Mouse (Mus musculus): ENCODE data around the gene Scn7a. TPM values are rescaled to one million over a fixed set of nuclear protein-coding genes. Genes with fewer than 3 reads are reported as not detected.

The Scn7a gene
- polyA plus RNA-seq, 1 experiment, result 1.9 TPM

DNA sequence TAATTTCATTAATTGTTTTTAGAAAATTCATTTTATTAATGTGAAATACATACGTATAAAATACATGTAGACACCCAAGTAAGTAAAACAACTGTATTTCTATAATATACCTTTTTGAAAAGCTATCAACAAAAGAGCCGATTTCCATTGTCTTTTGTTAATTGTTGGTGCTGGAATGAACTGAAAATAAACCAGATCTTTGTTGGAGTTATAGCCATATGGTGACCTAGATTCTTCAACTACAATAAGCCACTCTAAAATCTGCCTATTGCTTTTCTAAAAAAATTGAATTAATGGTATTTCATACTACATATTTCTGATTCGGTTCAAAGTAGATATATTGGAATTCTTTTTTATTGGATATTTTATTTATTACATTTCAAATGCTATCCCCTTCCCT is 56.7 kb downstream of the Scn7a start:
- peaks cover 2% of the 10 kb centered on the region; the same call in 1 of the 2 replicates for H3K4me1 ChIP-seq (ENCODE audit: control insufficient read depth, insufficient read depth, low read length)
- H3K27ac ChIP-seq (ENCODE audit: insufficient read depth, low read length), result no peak overlapping the region
- TF ChIP-seq CTCF (IDR thresholded peaks at IDR 0.05; ENCODE audit: borderline replicate concordance, insufficient read depth, low read length) (no peak), POLR2A (IDR thresholded peaks at IDR 0.05; ENCODE audit: low read depth, low read length) (no peak)
- H3K4me3 ChIP-seq (ENCODE audit: insufficient read depth, low read length), result no peak overlapping the region

DNA sequence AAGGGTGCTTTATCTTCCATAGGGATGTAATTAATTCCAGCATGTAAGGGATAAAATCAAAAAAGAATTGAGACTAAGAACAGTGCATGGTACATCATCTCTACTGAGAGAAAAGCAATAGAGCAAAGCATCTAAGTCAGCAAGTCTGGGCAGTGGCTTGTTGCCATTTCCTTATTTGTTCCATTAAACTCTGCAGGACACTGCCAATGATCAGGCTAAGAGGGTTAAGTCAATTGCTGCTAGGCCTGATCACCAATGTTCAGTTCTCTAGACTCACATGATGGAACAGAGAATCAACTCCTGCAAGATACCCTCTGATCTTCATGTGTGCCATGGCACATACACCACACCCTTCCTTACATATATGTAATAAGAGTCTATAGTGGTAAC is 57.1 kb downstream of the Scn7a start:
- Histone ChIP-seq H3K27ac (ENCODE audit: insufficient read depth, low read length) (peak overlapping the region; percentile 68; the same call in 1 of the 2 replicates), H3K4me3 (ENCODE audit: insufficient read depth, low read length) (no peak overlapping the region), H3K4me1 (ENCODE audit: control insufficient read depth, insufficient read depth, low read length) (peaks cover 2% of the 10 kb centered on the region; the same call in 1 of the 2 replicates)
- no peak for TF ChIP-seq CTCF (IDR thresholded peaks at IDR 0.05; ENCODE audit: borderline replicate concordance, insufficient read depth, low read length)

DNA sequence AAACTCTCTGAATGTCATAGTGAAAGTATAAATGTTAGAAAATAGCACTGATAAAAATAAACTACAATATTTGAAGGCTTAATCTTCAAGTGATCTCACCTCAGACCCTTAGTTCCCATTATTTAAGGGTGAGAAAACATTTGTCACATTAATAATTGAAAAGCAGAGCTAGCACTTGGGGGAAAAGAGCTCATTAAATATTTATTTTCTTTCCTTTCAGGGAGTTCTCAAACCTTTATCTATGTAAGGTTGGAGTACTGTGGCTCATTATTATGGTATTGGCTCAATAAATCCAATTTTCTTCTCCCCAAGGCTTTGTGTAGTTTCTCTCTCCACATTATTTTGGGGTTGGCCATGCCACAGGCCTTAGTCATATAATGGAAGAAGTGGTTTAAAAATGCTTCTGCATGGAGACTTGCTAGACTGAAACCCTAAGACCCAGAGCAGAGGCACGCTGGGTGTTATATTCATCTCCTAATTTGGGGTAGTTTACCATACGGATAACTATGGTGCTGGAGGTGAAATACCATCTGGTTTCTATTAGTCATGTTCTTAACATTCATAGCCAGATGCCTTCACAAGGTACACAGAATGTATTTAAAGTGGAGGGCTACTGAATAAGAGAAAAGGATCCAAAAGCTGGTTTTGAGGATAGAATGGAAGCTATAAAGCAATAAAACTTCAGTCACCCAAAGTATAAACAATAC is 57.7 kb downstream of the Scn7a start:
- Histone ChIP-seq H3K4me1 (ENCODE audit: control insufficient read depth, insufficient read depth, low read length) (peaks cover 2% of the 10 kb centered on the region; the same call in 1 of the 2 replicates), H3K27ac (ENCODE audit: insufficient read depth, low read length) (peak overlapping the region; percentile 68; the same call in 1 of the 2 replicates), H3K4me3 (ENCODE audit: insufficient read depth, low read length) (no peak overlapping the region)
- TF ChIP-seq CTCF (IDR thresholded peaks at IDR 0.05; ENCODE audit: borderline replicate concordance, insufficient read depth, low read length) (no peak), POLR2A (IDR thresholded peaks at IDR 0.05; ENCODE audit: low read depth, low read length) (no peak)

DNA sequence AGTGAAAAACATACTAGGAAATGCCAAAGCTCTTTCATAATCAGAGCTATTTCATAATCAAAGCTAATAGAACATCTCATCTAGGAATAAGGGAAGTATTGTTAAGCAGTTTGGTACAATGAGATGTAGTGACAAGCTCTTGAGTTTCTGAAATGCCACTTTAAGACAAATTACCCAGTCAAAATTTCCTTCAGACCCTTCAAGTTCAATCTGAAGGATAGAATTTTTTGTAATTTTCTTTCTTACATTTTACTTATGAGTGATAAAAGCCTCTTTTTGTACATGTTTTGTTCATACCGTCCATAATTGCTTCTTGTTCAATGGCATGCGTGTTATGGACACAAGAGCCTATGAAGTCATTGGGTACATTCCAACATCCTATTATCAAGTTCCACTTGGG is 72.6 kb downstream of the Scn7a start:
- H3K27ac ChIP-seq (ENCODE audit: insufficient read depth, low read length), result no peak overlapping the region
- no peaks in the 10 kb centered on the region for H3K4me1 ChIP-seq (ENCODE audit: control insufficient read depth, insufficient read depth, low read length)
- no peak overlapping the region for H3K4me3 ChIP-seq (ENCODE audit: insufficient read depth, low read length)
- TF ChIP-seq CTCF (IDR thresholded peaks at IDR 0.05; ENCODE audit: borderline replicate concordance, insufficient read depth, low read length), result no peak
- no peak for TF ChIP-seq POLR2A (IDR thresholded peaks at IDR 0.05; ENCODE audit: low read depth, low read length)

DNA sequence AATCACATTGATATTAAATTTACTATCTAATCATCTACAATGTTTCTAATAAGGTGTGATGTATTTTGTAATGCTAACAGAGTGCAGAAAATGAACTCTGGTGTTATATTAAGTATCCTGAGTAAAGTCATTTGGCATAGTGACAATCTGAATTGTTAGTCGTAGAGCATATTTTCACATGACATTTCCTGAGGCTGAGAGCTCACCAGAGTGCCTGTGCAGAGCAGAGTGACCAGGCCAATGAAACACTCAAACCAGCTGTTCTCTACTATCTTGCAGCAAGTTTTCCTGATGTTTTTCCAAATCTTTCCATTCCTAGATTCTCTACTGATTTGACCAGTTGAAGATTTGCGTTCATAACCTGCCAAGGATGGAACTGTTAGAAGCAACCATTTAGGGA is 92.4 kb downstream of the Scn7a start:
- Histone ChIP-seq H3K4me1 (ENCODE audit: control insufficient read depth, insufficient read depth, low read length) (no peaks in the 10 kb centered on the region), H3K4me3 (ENCODE audit: insufficient read depth, low read length) (no peak overlapping the region)
- TF ChIP-seq CTCF (IDR thresholded peaks at IDR 0.05; ENCODE audit: borderline replicate concordance, insufficient read depth, low read length), result no peak
- TF ChIP-seq POLR2A (IDR thresholded peaks at IDR 0.05; ENCODE audit: low read depth, low read length), result no peak

DNA sequence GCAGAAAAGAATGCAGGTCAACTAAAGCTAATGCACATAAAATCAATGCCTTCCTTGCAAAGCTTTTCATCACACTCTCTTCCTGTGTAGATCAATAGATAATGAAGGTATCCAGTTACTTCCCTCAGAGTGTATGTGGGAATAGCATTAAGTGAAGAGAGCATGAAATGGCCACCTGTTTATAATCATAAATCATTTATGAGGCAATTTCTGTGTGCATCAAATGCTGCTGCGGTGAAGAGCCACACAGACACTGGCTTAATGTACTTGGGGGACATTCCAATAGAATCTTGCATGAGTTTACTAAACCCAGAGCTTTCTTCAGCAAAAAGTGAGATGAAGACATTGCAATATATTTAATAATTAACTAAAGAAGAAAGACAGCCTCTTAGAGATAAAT is 122.7 kb downstream of the Scn7a start:
- Histone ChIP-seq H3K4me3 (ENCODE audit: insufficient read depth, low read length) (no peak overlapping the region), H3K27ac (ENCODE audit: insufficient read depth, low read length) (no peak overlapping the region), H3K4me1 (ENCODE audit: control insufficient read depth, insufficient read depth, low read length) (no peaks in the 10 kb centered on the region)
- TF ChIP-seq CTCF (IDR thresholded peaks at IDR 0.05; ENCODE audit: borderline replicate concordance, insufficient read depth, low read length) (no peak), POLR2A (IDR thresholded peaks at IDR 0.05; ENCODE audit: low read depth, low read length) (no peak)

More for the DNA sequence above, 92.4 kb downstream of the Scn7a start:
- no peak overlapping the region for H3K27ac ChIP-seq (ENCODE audit: insufficient read depth, low read length)

DNA sequence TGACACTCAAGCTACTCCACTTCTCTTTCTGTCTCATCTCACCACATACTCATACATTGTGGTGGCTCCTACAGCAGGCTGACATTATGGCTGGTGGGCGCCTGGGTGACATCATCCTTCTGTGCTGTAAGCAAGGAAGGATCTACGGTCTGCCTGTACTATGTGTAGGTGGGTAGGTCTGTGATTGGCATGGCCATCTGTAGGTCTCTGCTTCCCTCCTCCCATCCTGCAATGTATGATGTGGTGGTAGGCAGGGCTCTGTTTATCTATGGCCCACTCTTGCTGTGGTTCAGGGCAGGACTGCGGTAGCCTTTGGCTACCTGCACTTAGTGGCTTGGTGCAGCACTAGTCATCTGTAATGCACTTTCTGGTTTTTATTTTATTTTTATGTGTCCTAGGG is 128.3 kb downstream of the Scn7a start:
- no peak for TF ChIP-seq POLR2A (IDR thresholded peaks at IDR 0.05; ENCODE audit: low read depth, low read length)
- TF ChIP-seq CTCF (IDR thresholded peaks at IDR 0.05; ENCODE audit: borderline replicate concordance, insufficient read depth, low read length), result no peak
- H3K4me1 ChIP-seq (ENCODE audit: control insufficient read depth, insufficient read depth, low read length), result no peaks in the 10 kb centered on the region
- H3K27ac ChIP-seq (ENCODE audit: insufficient read depth, low read length), result no peak overlapping the region
- no peak overlapping the region for H3K4me3 ChIP-seq (ENCODE audit: insufficient read depth, low read length)

DNA sequence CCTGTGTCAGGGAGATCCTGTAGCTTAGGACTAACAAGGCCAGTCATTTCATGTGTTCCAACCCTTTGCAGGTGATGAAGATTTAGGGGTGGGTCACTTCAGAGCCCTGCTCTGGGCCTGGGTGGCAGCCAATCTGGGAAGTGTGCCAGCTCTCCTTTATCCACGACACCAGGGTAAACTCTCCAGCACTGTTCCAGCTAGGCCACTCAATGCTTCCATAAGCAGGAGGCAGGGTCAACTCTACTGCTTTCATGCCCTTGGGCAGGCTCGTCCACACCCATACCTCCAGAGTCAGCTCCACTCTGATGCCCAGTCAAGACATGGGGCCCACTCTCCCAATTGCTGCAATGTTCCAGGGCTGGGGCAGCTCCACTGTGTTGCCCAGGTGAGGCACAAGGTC is 129.3 kb downstream of the Scn7a start:
- TF ChIP-seq CTCF (IDR thresholded peaks at IDR 0.05; ENCODE audit: borderline replicate concordance, insufficient read depth, low read length) (no peak), POLR2A (IDR thresholded peaks at IDR 0.05; ENCODE audit: low read depth, low read length) (no peak)
- no peak overlapping the region for H3K27ac ChIP-seq (ENCODE audit: insufficient read depth, low read length)
- H3K4me3 ChIP-seq (ENCODE audit: insufficient read depth, low read length), result no peak overlapping the region
- H3K4me1 ChIP-seq (ENCODE audit: control insufficient read depth, insufficient read depth, low read length), result no peaks in the 10 kb centered on the region

DNA sequence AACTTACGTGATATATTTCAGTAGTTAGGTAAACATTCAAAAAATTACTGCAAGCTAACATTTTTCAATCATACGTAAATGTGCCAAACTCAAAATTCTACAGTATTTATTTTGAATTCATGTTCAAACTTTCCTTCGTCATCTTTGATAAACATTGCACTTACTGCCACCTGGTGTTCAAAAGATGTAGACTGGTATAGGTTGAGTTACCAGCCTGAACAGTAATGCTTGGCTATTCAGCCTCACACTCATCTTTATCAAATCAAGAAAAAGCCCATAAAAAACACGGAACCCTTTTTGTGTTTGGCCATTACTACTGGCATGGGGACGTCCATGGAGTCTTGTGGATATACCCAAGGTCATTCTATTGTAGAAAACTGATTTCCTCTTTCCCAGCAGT is 140.3 kb downstream of the Scn7a start:
- no peak for TF ChIP-seq CTCF (IDR thresholded peaks at IDR 0.05; ENCODE audit: borderline replicate concordance, insufficient read depth, low read length)
- Histone ChIP-seq H3K27ac (ENCODE audit: insufficient read depth, low read length) (no peak overlapping the region), H3K4me3 (ENCODE audit: insufficient read depth, low read length) (no peak overlapping the region), H3K4me1 (ENCODE audit: control insufficient read depth, insufficient read depth, low read length) (no peaks in the 10 kb centered on the region)

DNA sequence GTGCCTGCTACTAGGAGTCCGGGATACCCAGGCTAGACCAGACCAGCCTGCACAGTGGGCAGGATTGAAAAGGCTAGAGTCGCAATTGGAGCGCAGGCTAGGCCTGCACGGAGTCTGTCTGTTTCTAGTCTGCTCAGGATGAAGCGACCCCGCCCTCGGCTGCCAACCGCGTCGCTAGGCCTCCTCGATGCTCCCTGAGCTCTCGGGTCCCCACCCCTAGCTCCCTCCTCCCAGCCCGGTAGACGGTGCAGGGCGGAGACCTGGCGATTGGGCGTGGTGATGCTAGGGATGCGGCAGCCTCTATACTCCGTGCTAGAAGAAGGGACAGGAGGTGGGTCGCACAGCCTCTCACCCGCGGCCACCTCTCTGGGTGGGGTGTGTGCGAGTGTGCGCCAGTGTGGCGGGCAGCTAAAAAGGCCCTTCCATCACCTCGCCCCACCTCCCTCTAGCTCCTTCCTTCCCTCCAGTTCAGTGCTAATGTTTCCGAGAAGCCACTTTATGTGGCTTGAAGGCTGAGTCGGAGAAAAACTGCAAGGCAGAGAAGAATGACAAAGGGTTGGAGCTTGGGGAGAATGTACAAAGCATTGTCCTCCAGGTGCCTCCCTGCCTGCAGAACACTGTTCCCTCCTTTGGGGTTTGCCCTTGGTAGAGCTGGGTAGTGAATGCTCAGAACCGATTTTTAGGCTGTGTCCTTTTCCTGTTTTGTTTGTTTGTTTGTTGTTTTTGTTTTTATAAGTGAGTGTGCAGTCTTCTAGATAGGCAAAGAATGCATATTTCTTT is 149.9 kb downstream of the Scn7a start, which contains the start of gene Scn9a:
Scn9a (minus strand) TSS at position 383 of the 780 bp plus-strand sequence.
- TF ChIP-seq CTCF (IDR thresholded peaks at IDR 0.05; ENCODE audit: borderline replicate concordance, insufficient read depth, low read length) (no peak), POLR2A (IDR thresholded peaks at IDR 0.05; ENCODE audit: low read depth, low read length) (no peak)
- Histone ChIP-seq H3K4me3 (ENCODE audit: insufficient read depth, low read length) (no peak within 1 kb of the TSS), H3K4me1 (ENCODE audit: control insufficient read depth, insufficient read depth, low read length) (no peaks in the 10 kb centered on the region), H3K27ac (ENCODE audit: insufficient read depth, low read length) (no peak within 1 kb of the TSS)
